Mouse (Mus musculus) embryonic facial prominence, embryonic 14.5 days (tissue): ENCODE data around the gene Rsph1. TPM values are rescaled to one million over a fixed set of nuclear protein-coding genes. Genes with fewer than 3 reads are reported as not detected.

Experiments used
- ATAC-seq: fragments of 200-750 bp; cut with Nextera tagmentation; 2 replicates; pipeline ENCODE4 v1.8.0; 2017; ENCODE audit warnings: low read depth, moderate number of reproducible peaks, moderate TSS enrichment
- DNase-seq: peaks from one replicate; pipeline ENCODE4 v3.0.0-alpha.2; 2015; ENCODE audit warnings: low spot score
- H3K27ac ChIP-seq: fragments of 300-500 bp; sonication (generic); replicated peaks from 2 replicates; pipeline ENCODE4 v1.5.1; 2014; ENCODE audit warnings: low read depth, mild to moderate bottlenecking, low read length, moderate library complexity
- H3K27me3 ChIP-seq: fragments of 300-500 bp; sonication (generic); replicated peaks from 2 replicates; pipeline ENCODE4 v1.6.1; 2014; ENCODE audit warnings: low read length; ENCODE audit not compliant: control insufficient read depth, insufficient read depth
- H3K36me3 ChIP-seq: fragments of 300-500 bp; sonication (generic); 2 replicates; pipeline ENCODE4 v1.6.1; 2014; ENCODE audit warnings: low read length, mixed read lengths; ENCODE audit not compliant: control insufficient read depth, insufficient read depth
- H3K4me1 ChIP-seq: fragments of 300-500 bp; sonication (generic); 2 replicates; pipeline ENCODE4 v1.6.1; 2014; ENCODE audit warnings: antibody characterized with exemption, low read length; ENCODE audit not compliant: control insufficient read depth, insufficient read depth
- H3K4me2 ChIP-seq: fragments of 300-500 bp; sonication (generic); 2 replicates; pipeline ENCODE4 v1.6.1; 2014; ENCODE audit warnings: low read depth, mild to moderate bottlenecking, low read length, moderate library complexity, mixed read lengths
- H3K4me3 ChIP-seq: fragments of 300-500 bp; sonication (generic); 2 replicates; pipeline ENCODE4 v1.5.1; 2014; ENCODE audit warnings: low read depth, mild to moderate bottlenecking, low read length
- H3K9ac ChIP-seq: fragments of 300-500 bp; sonication (generic); 2 replicates; pipeline ENCODE4 v1.6.1; 2014; ENCODE audit warnings: low read depth, mild to moderate bottlenecking, low read length, moderate library complexity, mixed read lengths
- H3K9me3 ChIP-seq: fragments of 300-500 bp; sonication (generic); 2 replicates; pipeline ENCODE4 v1.6.1; 2016; ENCODE audit warnings: low read length; ENCODE audit not compliant: control insufficient read depth
- WGBS: fragments of 180-500 bp; shearing (Covaris S2); extraction: QIAGEN DNeasy Blood & Tissue Kit; methylation state at CpG from one replicate; pipeline ENCODE4 v1.1.7; 2014; 5-methylcytosine and 5-hydroxymethylcytosine counted together
- polyA plus RNA-seq: library from polyadenylated mRNA; unstranded; fragments of >200 nt; fragmentation: Nextera tagmentation; extraction: Ambion mirVana; gene quantifications from 2 replicates; pipeline ENCODE4 v1.2.1, GENCODE M21; 2014

The Rsph1 gene
- polyA plus RNA-seq, 1 experiment from 2014 or later = 7.8 TPM

GRCm38 (mm10) chr17:31287216-31287615 is 10.0 kb upstream of the Rsph1 start:
- H3K27ac ChIP-seq = no peak overlapping the region
- DNase-seq (no peak), ATAC-seq (no peak)
- no peak overlapping the region for H3K4me2 ChIP-seq
- H3K36me3 ChIP-seq = no peaks in the 10 kb centered on the region
- WGBS = 85% methylated on average over 3 of the region's 3 CpGs
- H3K4me1 ChIP-seq = no peaks in the 10 kb centered on the region
- no peaks in the 10 kb centered on the region for H3K27me3 ChIP-seq
- H3K9me3 ChIP-seq = no peaks in the 10 kb centered on the region
- no peak overlapping the region for H3K4me3 ChIP-seq
- no peak overlapping the region for H3K9ac ChIP-seq

GRCm38 (mm10) chr17:31286492-31286891 is 9.3 kb upstream of the Rsph1 start, which contains the start of gene Slc37a1:
Gene Slc37a1, plus strand, starts transcription at chr17:31286792.
- DNase-seq = no peak
- no peak for ATAC-seq
- H3K9ac ChIP-seq = no peak within 1 kb of the TSS
- H3K4me1 ChIP-seq = no peaks in the 10 kb centered on the region
- no peaks in the 10 kb centered on the region for H3K9me3 ChIP-seq
- H3K27ac ChIP-seq = no peak within 1 kb of the TSS
- H3K4me3 ChIP-seq = no peak within 1 kb of the TSS
- no peaks in the 10 kb centered on the region for H3K27me3 ChIP-seq
- no peak within 1 kb of the TSS for H3K4me2 ChIP-seq
- H3K36me3 ChIP-seq = no peaks in the 10 kb centered on the region
- 93% methylated on average over 1 of the region's 1 CpGs for WGBS

GRCm38 (mm10) chr17:31285867-31286266 is 8.7 kb upstream of the Rsph1 start:
- H3K9me3 ChIP-seq = no peaks in the 10 kb centered on the region
- 74% methylated on average over 2 of the region's 2 CpGs for WGBS
- no peak overlapping the region for H3K9ac ChIP-seq
- no peaks in the 10 kb centered on the region for H3K27me3 ChIP-seq
- no peak overlapping the region for H3K4me2 ChIP-seq
- no peaks in the 10 kb centered on the region for H3K36me3 ChIP-seq
- no peaks in the 10 kb centered on the region for H3K4me1 ChIP-seq
- H3K4me3 ChIP-seq = no peak overlapping the region
- ATAC-seq = no peak
- no peak overlapping the region for H3K27ac ChIP-seq
- no peak for DNase-seq

- Histone ChIP-seq H3K4me3 (no peak overlapping the region), H3K9ac (no peak overlapping the region), H3K4me1 (no peaks in the 10 kb centered on the region), H3K4me2 (no peak overlapping the region), H3K27ac (no peak overlapping the region), H3K9me3 (no peaks in the 10 kb centered on the region), H3K36me3 (no peaks in the 10 kb centered on the region), H3K27me3 (no peaks in the 10 kb centered on the region)
- WGBS = 23% methylated on average over 7 of the region's 7 CpGs
- ATAC-seq = no peak
- no peak for DNase-seq
Observed at GRCm38 (mm10) chr17:31282687-31283053, 5.5 kb upstream of the Rsph1 start.

- Histone ChIP-seq H3K36me3 (no peaks in the 10 kb centered on the region), H3K4me2 (peak overlapping the region; percentile 2; the same call in 1 of the 2 replicates), H3K27ac (no peak overlapping the region), H3K27me3 (no peaks in the 10 kb centered on the region), H3K4me1 (no peaks in the 10 kb centered on the region), H3K4me3 (no peak overlapping the region), H3K9me3 (no peaks in the 10 kb centered on the region), H3K9ac (no peak overlapping the region)
- 38% methylated on average over 19 of the region's 19 CpGs for WGBS
- ATAC-seq (no peak), DNase-seq (no peak)
Observed at GRCm38 (mm10) chr17:31281830-31282686, 4.9 kb upstream of the Rsph1 start.

GRCm38 (mm10) chr17:31280269-31280668 is 3.1 kb upstream of the Rsph1 start:
- H3K4me1 ChIP-seq = no peaks in the 10 kb centered on the region
- ATAC-seq (no peak), DNase-seq (no peak)
- no peak overlapping the region for H3K27ac ChIP-seq
- H3K4me3 ChIP-seq = no peak overlapping the region
- no peak overlapping the region for H3K4me2 ChIP-seq
- no peak overlapping the region for H3K9ac ChIP-seq
- H3K9me3 ChIP-seq = no peaks in the 10 kb centered on the region
- H3K27me3 ChIP-seq = no peaks in the 10 kb centered on the region
- no peaks in the 10 kb centered on the region for H3K36me3 ChIP-seq
- WGBS = 71% methylated on average over 6 of the region's 6 CpGs

GRCm38 (mm10) chr17:31279541-31279940 is 2.4 kb upstream of the Rsph1 start:
- H3K9me3 ChIP-seq = no peaks in the 10 kb centered on the region
- WGBS = 77% methylated on average over 9 of the region's 9 CpGs
- H3K36me3 ChIP-seq = no peaks in the 10 kb centered on the region
- no peak overlapping the region for H3K9ac ChIP-seq
- no peak for ATAC-seq
- no peak for DNase-seq
- no peak overlapping the region for H3K4me2 ChIP-seq
- H3K4me1 ChIP-seq = no peaks in the 10 kb centered on the region
- H3K27me3 ChIP-seq = no peaks in the 10 kb centered on the region
- H3K27ac ChIP-seq = no peak overlapping the region
- no peak overlapping the region for H3K4me3 ChIP-seq

GRCm38 (mm10) chr17:31277931-31278330 is 748 bp upstream of the Rsph1 start:
- no peak overlapping the region for H3K4me3 ChIP-seq
- H3K4me1 ChIP-seq = no peaks in the 10 kb centered on the region
- H3K9me3 ChIP-seq = no peaks in the 10 kb centered on the region
- H3K9ac ChIP-seq = no peak overlapping the region
- no peaks in the 10 kb centered on the region for H3K36me3 ChIP-seq
- no peak overlapping the region for H3K4me2 ChIP-seq
- H3K27ac ChIP-seq = no peak overlapping the region
- WGBS = 75% methylated on average over 4 of the region's 4 CpGs
- ATAC-seq = no peak
- H3K27me3 ChIP-seq = no peaks in the 10 kb centered on the region
- DNase-seq = no peak
